Mouse (Mus musculus): ENCODE data around the gene Sh3rf1.

Sh3rf1 gene

GRCm38 (mm10) chr8:61425125-61425524 is 201.5 kb downstream of the Sh3rf1 start:
- no peak for DNase-seq (ENCODE audit: low spot score)

GRCm38 (mm10) chr8:61426072-61426471 is 202.4 kb downstream of the Sh3rf1 start:
- no peak for DNase-seq (ENCODE audit: low spot score)

- DNase-seq (ENCODE audit: low spot score), result no peak
Observed at GRCm38 (mm10) chr8:61426671-61427070, 203.0 kb downstream of the Sh3rf1 start.

GRCm38 (mm10) chr8:61427916-61428681 is 204.4 kb downstream of the Sh3rf1 start:
- no peak for DNase-seq (ENCODE audit: low spot score)

- DNase-seq (ENCODE audit: low spot score), result no peak
Observed at GRCm38 (mm10) chr8:61428821-61429482, 205.3 kb downstream of the Sh3rf1 start.

GRCm38 (mm10) chr8:61435481-61435880 is 211.8 kb downstream of the Sh3rf1 start:
- DNase-seq (ENCODE audit: low spot score), result no peak

GRCm38 (mm10) chr8:61436147-61436546 is 212.5 kb downstream of the Sh3rf1 start:
- DNase-seq (ENCODE audit: low spot score), result no peak

GRCm38 (mm10) chr8:61436586-61437304 is 213.1 kb downstream of the Sh3rf1 start:
- peak; percentile 66 for DNase-seq (ENCODE audit: low spot score)

GRCm38 (mm10) chr8:61437305-61437605 is 213.6 kb downstream of the Sh3rf1 start:
- DNase-seq (ENCODE audit: low spot score), result no peak

- no peak for DNase-seq (ENCODE audit: low spot score)
Observed at GRCm38 (mm10) chr8:61442988-61443387, 219.3 kb downstream of the Sh3rf1 start.

- no peak for DNase-seq (ENCODE audit: low spot score)
Observed at GRCm38 (mm10) chr8:61444358-61444757, 220.7 kb downstream of the Sh3rf1 start.
